Mouse (Mus musculus) kidney, embryonic 15.5 days (tissue): ENCODE data around the gene Bmf. TPM values are rescaled to one million over a fixed set of nuclear protein-coding genes. Genes with fewer than 3 reads are reported as not detected.

ENCODE experiments used
- ATAC-seq: fragments of 200-750 bp; cut with Nextera tagmentation; replicated peaks from 2 replicates; pipeline ENCODE4 v1.8.0; 2017; ENCODE audit warnings: moderate TSS enrichment; ENCODE audit not compliant: low FRiP score
- H3K27ac ChIP-seq: fragments of 300-500 bp; sonication (generic); 2 replicates; pipeline ENCODE4 v1.5.1; 2015; ENCODE audit warnings: mild to moderate bottlenecking, inconsistent platforms
- H3K27me3 ChIP-seq: fragments of 300-500 bp; sonication (generic); 2 replicates; pipeline ENCODE4 v1.6.1; 2015; ENCODE audit warnings: inconsistent platforms
- H3K36me3 ChIP-seq: fragments of 300-500 bp; sonication (generic); 2 replicates; pipeline ENCODE4 v1.6.1; 2015; ENCODE audit warnings: inconsistent platforms
- H3K4me1 ChIP-seq: fragments of 300-500 bp; sonication (generic); 2 replicates; pipeline ENCODE4 v1.6.1; 2015; ENCODE audit warnings: inconsistent platforms
- H3K4me2 ChIP-seq: fragments of 300-500 bp; sonication (generic); 2 replicates; pipeline ENCODE4 v1.6.1; 2015; ENCODE audit warnings: moderate library complexity, mild to moderate bottlenecking, inconsistent platforms
- H3K4me3 ChIP-seq: fragments of 300-500 bp; sonication (generic); replicated peaks from 2 replicates; pipeline ENCODE4 v1.5.1; 2015; ENCODE audit warnings: mild to moderate bottlenecking, inconsistent platforms
- H3K9ac ChIP-seq: fragments of 300-500 bp; sonication (generic); 2 replicates; pipeline ENCODE4 v1.6.1; 2015; ENCODE audit warnings: mild to moderate bottlenecking, inconsistent platforms
- H3K9me3 ChIP-seq: fragments of 300-500 bp; sonication (generic); replicated peaks from 2 replicates; pipeline ENCODE4 v1.6.1; 2016; ENCODE audit warnings: inconsistent platforms
- WGBS: fragments of 180-500 bp; shearing (Covaris S2); methylation state at CpG from one replicate; pipeline ENCODE4 v1.1.7; 2015; ENCODE audit warnings: mixed read lengths; 5-methylcytosine and 5-hydroxymethylcytosine counted together
- polyA plus RNA-seq: library from polyadenylated mRNA; unstranded; fragments of >200 nt; fragmentation: Nextera tagmentation; extraction: Ambion mirVana; gene quantifications from 2 replicates; pipeline ENCODE4 v1.2.1, GENCODE M21; 2015

The Bmf gene
- polyA plus RNA-seq, 1 experiment from 2014 or later, result 7.6 TPM

DNA sequence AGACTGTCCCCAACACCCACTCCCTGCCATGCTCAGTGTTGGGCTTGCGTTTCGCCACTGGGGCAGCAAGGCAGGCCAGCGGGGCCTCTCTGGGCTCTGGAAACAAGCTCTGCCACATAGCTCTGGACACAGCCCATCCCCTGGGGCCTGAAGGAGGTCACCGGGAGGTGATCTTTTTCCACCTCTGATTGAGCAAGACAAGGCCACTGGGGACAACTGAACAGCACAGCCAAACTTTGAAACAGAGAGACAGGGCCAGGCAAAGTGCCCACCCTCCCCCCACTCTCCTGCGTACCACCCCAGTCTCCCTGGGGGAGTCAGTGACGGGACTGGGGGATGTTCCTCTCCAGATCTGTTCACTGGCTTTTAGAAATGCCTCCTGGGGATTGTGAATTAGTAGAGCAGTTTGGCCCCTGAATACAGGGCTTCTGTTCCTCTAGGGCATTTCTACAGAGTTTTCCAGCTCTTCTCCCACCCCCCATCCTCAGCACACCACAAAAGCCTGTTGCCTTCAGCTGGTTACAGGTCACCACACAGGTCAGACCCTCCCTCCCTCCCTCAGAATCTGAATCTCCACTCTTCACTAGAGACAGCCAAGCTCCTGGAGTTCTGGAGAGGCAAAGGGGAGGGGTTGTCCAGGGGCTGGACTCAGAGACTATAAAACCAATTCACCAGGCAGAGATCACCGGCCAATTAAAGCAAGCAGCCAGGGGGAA is 19.9 kb downstream of the Bmf start:
- Histone ChIP-seq H3K9ac (no peak overlapping the region), H3K4me3 (no peak overlapping the region), H3K36me3 (0 out of 2 replicates have a peak, but pooled peaks cover 9% of the 10 kb centered on the region), H3K4me2 (peak overlapping the region; percentile 13), H3K9me3 (no peaks in the 10 kb centered on the region), H3K4me1 (peaks cover 63% of the 10 kb centered on the region), H3K27ac (peak overlapping the region; percentile 94), H3K27me3 (no peaks in the 10 kb centered on the region)
- ATAC-seq, result peak; percentile 75
- 14% methylated on average over 7 of the region's 7 CpGs for WGBS

- Histone ChIP-seq H3K4me1 (peaks cover 56% of the 10 kb centered on the region), H3K9me3 (no peaks in the 10 kb centered on the region), H3K27ac (no peak overlapping the region), H3K36me3 (0 out of 2 replicates have a peak, but pooled peaks cover 4% of the 10 kb centered on the region), H3K4me3 (no peak overlapping the region), H3K4me2 (no peak overlapping the region), H3K9ac (no peak overlapping the region), H3K27me3 (no peaks in the 10 kb centered on the region)
- WGBS, result 83% methylated on average over 5 of the region's 5 CpGs
- no peak for ATAC-seq
Observed at GRCm38 (mm10) chr2:118526545-118526944, 22.9 kb downstream of the Bmf start.

GRCm38 (mm10) chr2:118524811-118525210 is 24.7 kb downstream of the Bmf start:
- Histone ChIP-seq H3K9ac (no peak overlapping the region), H3K27me3 (no peaks in the 10 kb centered on the region), H3K4me1 (peaks cover 49% of the 10 kb centered on the region), H3K9me3 (no peaks in the 10 kb centered on the region), H3K36me3 (no peaks in the 10 kb centered on the region), H3K4me2 (no peak overlapping the region), H3K27ac (no peak overlapping the region), H3K4me3 (no peak overlapping the region)
- 86% methylated on average over 3 of the region's 3 CpGs for WGBS
- ATAC-seq, result no peak

DNA sequence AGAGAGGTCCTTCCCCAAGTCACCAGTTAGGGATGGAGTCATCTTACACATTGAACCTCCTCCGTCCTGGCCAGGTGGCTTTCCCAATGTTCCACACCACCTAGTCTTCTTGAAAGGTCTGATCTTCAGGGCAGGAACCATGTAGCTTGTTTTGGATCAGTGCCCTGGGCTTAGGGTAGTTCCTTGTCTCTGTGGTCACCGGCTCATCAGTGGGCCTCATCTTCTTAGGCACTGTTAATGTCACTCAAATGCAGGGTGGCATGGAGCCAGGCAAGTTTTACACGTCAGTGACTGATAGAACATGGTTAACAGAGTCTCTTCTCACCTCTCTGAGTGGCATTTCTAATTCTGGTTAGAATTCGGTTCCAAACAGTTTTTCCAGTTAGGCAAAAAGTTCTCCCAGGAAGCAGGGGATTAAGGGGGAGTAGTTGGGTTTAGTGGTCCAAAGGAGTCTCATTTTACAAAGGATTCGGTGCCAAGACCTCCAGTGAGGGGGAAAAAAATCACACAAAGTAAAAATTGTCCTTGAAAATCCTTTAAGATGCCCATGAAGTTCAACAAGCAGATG is 26.2 kb downstream of the Bmf start:
- Histone ChIP-seq H3K4me2 (no peak overlapping the region), H3K9ac (no peak overlapping the region), H3K9me3 (no peaks in the 10 kb centered on the region), H3K4me3 (no peak overlapping the region), H3K27ac (peak overlapping the region; percentile 63), H3K36me3 (no peaks in the 10 kb centered on the region), H3K4me1 (peaks cover 47% of the 10 kb centered on the region), H3K27me3 (no peaks in the 10 kb centered on the region)
- 31% methylated on average over 5 of the region's 5 CpGs for WGBS
- ATAC-seq, result no peak

DNA sequence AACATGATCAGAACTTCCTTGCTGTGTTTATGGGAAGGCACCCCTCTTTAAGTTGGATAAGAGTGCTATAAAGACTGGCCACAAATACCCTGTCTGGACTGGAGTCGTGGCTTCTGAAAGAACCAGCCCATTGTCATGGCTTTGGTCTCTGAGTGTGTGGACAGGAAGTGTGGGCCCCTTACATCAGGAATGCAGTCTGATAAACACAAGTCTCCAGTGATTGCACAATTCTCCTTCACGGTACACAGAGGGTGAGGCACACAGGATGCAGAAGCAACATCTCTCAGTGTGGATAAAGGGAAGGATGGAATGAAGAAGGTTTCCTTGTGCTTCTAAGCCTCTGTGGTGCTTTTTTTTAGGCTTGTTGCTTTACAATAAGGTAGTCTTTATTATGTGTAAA is 27.2 kb downstream of the Bmf start:
- peaks cover 47% of the 10 kb centered on the region for H3K4me1 ChIP-seq
- peak overlapping the region; percentile 52 for H3K27ac ChIP-seq
- H3K9me3 ChIP-seq, result no peaks in the 10 kb centered on the region
- H3K36me3 ChIP-seq, result no peaks in the 10 kb centered on the region
- 16% methylated on average over 2 of the region's 2 CpGs for WGBS
- H3K9ac ChIP-seq, result no peak overlapping the region
- no peak overlapping the region for H3K4me2 ChIP-seq
- no peaks in the 10 kb centered on the region for H3K27me3 ChIP-seq
- peak; percentile 7; the same call in 1 of the 2 replicates for ATAC-seq
- H3K4me3 ChIP-seq, result no peak overlapping the region

DNA sequence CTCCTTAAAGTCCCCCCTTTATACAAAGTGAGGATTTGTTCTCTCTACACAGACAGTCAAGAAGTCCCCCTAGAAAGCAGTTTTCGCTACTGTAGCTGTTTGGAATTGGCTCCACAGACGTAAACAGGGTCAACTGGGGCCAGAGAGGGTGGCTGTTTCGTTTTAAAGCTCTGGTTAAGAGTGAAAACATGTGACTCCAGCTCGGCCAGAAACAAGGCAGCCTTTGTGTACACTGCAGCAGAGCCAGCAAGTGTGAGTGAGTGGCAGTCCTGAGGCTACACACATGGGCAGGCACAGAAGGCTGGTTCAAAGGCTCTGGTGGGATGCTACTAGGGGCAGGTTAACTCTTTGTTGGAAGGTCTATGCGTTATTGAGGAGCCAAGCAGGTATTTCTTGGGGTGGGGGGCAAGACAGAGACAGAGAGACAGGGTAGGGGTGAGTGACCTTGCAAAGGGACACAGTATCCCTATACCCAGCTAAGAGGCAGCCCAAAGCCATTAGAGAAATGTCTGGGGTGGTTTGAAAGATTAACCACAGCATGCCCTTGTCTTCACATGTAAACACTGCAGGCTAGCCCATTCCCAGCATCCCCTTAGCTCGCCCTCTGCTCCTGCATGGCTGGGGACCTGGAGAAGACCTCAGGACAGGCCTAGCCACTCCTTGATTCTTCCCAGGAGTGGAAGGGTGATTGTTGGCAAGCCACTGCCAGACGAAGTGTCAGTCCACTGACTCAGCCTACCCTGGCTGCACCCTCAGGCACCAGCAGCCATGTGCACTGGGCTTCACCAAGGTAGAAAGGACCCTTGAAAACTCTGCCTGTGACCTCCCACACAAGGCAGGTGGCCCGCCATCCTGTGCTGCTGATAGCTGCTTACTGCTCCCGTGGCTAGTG is 29.2 kb downstream of the Bmf start:
- WGBS, result 42% methylated on average over 9 of the region's 9 CpGs
- H3K9me3 ChIP-seq, result no peaks in the 10 kb centered on the region
- no peak overlapping the region for H3K9ac ChIP-seq
- peak overlapping the region; percentile 84 for H3K27ac ChIP-seq
- H3K4me1 ChIP-seq, result peaks cover 47% of the 10 kb centered on the region
- H3K27me3 ChIP-seq, result no peaks in the 10 kb centered on the region
- no peak overlapping the region; the same call in 1 of the 2 replicates for H3K4me2 ChIP-seq
- peak; percentile 84 for ATAC-seq
- no peak overlapping the region for H3K4me3 ChIP-seq
- H3K36me3 ChIP-seq, result no peaks in the 10 kb centered on the region

DNA sequence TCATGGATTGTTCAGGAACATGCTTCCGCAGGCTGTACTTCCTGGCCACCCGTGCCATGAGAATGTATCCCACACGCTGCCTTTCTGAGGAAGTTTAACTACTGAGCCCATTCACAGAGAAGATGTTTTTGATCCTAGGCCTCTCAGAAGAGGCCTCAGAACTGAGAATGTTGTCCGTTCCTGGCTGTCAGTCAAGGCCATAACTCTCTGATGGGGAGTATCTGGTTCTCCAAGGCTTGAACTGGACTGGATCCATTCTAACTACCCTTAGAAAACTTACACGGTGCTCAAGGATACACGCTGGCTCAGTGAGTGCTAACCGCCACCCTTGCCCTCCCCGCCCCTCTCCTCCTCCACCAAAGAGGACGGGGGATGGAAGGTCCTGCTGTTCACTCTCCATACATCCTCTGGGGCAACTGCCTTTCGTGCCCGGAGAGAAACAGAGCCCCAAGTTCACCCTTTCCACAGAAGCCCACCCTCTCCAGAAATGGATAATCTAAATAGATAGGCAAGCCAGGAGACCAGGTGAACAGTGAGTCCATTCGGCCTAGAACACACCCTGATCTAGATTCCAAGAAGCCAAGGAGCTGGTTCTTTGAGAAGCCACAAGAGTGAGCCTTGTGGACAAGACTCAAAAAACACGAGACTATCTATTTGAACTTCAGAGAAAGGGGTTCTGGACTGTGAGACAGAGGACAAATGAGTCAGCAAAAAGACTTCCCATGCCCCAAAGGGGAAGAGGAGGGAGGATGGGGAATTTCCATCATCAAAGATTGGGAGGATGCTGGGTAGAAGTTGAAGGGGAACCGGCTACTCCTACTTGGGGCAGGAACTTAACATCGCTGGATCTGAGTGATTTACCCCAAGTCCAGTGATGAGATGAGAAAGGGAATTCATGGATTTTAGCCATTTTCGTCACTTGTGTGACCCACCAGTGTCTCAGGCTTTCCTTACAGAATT is 36.8 kb downstream of the Bmf start:
- WGBS, result 66% methylated on average over 16 of the region's 16 CpGs
- ATAC-seq, result no peak
- peak overlapping the region; percentile 89 for H3K27ac ChIP-seq

DNA sequence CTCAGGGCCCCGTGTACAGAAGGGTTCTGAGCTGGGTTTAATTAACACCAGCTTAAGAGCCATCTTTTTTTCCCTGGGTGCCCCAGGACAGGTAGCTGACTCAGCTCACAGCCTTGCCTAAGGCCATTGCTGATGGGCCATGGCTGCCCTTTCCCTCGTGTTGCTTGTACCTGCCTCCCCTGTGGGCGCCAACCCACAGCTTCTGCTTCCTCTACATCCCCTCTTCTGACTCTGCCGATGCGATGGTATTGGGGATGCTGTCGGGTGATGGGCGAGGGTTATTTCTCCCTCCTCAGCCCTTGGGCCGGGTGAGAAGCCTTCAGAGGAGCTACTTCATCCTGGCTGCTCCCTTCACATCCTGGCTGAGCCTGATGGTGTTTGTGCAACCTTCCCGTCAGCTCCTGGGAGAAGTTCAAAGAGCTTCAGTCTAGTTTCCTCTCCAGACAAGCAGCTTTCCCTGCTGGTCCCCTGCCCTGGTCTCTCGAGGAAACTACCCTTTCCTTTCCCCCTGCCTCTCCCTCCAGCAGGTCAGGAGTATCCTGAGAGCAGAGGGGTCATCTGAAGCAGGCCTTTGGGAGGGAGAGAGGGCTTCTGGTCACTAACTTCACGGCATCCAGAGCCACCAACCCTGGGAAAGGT is 37.6 kb downstream of the Bmf start:
- no peak overlapping the region for H3K9ac ChIP-seq
- H3K4me3 ChIP-seq, result no peak overlapping the region
- 32% methylated on average over 11 of the region's 11 CpGs for WGBS
- no peak overlapping the region for H3K4me2 ChIP-seq
- H3K27me3 ChIP-seq, result no peaks in the 10 kb centered on the region
- H3K36me3 ChIP-seq, result no peaks in the 10 kb centered on the region
- no peaks in the 10 kb centered on the region for H3K9me3 ChIP-seq
- H3K4me1 ChIP-seq, result peaks cover 47% of the 10 kb centered on the region
- H3K27ac ChIP-seq, result peak overlapping the region; percentile 89
- no peak for ATAC-seq

More for the DNA sequence above, 36.8 kb downstream of the Bmf start:
- Histone ChIP-seq H3K4me3 (no peak overlapping the region), H3K36me3 (no peaks in the 10 kb centered on the region), H3K27me3 (no peaks in the 10 kb centered on the region), H3K9me3 (no peaks in the 10 kb centered on the region), H3K4me2 (no peak overlapping the region), H3K4me1 (peaks cover 47% of the 10 kb centered on the region), H3K9ac (no peak overlapping the region)

DNA sequence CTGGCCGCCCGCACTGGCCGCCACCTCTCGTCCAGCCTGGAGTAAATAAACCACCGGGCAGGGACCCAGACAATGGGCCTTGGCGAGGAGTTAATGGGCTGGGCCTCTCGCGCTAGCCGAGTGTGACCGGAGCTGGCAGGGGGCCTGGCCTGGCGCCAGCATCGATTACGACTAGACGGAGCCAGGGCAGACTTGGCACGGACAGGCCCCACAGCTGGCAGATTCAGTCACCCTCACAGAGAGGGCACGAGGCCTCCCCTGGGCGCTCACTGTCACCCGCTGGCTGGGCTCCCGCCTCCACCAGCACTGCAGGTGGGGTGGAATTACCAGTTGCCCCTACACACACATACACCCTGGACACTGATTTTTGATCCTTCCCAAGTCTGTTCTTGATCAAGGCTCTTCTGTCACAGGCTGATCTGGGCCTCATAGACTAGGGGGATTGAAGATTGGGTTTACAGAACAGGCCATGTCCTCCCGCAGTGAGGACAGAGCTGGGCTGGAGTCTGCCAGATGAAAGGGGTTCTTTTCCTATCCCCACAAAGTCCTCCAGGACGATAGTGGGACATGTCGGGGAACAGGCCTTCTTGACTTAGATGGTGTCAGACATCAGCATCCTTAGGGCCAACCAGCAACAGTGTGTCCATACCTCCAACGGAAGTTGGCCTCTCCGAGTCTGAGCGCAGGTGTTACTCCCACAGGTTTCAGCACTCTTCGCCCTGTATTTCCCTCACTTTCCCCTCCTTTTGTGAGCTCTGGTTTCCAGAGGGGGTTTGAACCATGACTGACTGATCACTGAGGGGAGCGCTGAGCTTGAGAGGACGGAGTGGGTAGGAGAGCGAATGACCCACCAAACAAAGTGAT is 38.8 kb downstream of the Bmf start:
- Histone ChIP-seq H3K36me3 (no peaks in the 10 kb centered on the region), H3K4me1 (peaks cover 47% of the 10 kb centered on the region), H3K4me2 (peak overlapping the region; percentile 20; the same call in 1 of the 2 replicates), H3K27me3 (no peaks in the 10 kb centered on the region), H3K9me3 (no peaks in the 10 kb centered on the region), H3K27ac (peak overlapping the region; percentile 89), H3K4me3 (no peak overlapping the region), H3K9ac (no peak overlapping the region)
- 25% methylated on average over 29 of the region's 29 CpGs for WGBS
- ATAC-seq, result peak; percentile 95

GRCm38 (mm10) chr2:118509688-118510446 is 39.6 kb downstream of the Bmf start:
- Histone ChIP-seq H3K27me3 (no peaks in the 10 kb centered on the region), H3K27ac (peak overlapping the region; percentile 89), H3K36me3 (no peaks in the 10 kb centered on the region), H3K9me3 (no peaks in the 10 kb centered on the region), H3K4me2 (peak overlapping the region; percentile 20; the same call in 1 of the 2 replicates), H3K9ac (0 out of 2 replicates have a peak overlapping the region, but pooled peaks have one; percentile 8), H3K4me1 (peaks cover 47% of the 10 kb centered on the region), H3K4me3 (no peak overlapping the region)
- WGBS, result 27% methylated on average over 8 of the region's 8 CpGs
- ATAC-seq, result no peak
